Mouse (Mus musculus) erythroblast, embryonic 14.5 days (primary cell): Measurements from ENCODE around the gene Hdac7. TPM values are rescaled to one million over a fixed set of nuclear protein-coding genes. Genes with fewer than 3 reads are reported as not detected.

ENCODE experiments used
- H3K27me3 ChIP-seq: 2 replicates; pipeline ENCODE4 v1.6.1; 2012; ENCODE audit warnings: inconsistent platforms; ENCODE audit not compliant: control insufficient read depth
- H3K36me3 ChIP-seq: 2 replicates; pipeline ENCODE4 v1.6.1; 2012; ENCODE audit warnings: mild to moderate bottlenecking, inconsistent platforms; ENCODE audit not compliant: control insufficient read depth
- H3K4me1 ChIP-seq: 2 replicates; pipeline ENCODE4 v1.6.1; 2012; ENCODE audit warnings: inconsistent platforms; ENCODE audit not compliant: control insufficient read depth
- H3K4me3 ChIP-seq: replicated peaks from 2 replicates; pipeline ENCODE3; 2012; ENCODE audit warnings: moderate library complexity, mild to moderate bottlenecking, inconsistent platforms
- H3K9me3 ChIP-seq: 2 replicates; pipeline ENCODE4 v1.6.1; 2012; ENCODE audit warnings: low read length, inconsistent platforms, mixed read lengths; ENCODE audit not compliant: control insufficient read depth
- GATA1 ChIP-seq: IDR thresholded peaks from 2 replicates; pipeline ENCODE4 v1.6.1; 2012; ENCODE audit warnings: low read length, inconsistent platforms, mixed read lengths
- TAL1 ChIP-seq: IDR thresholded peaks from 3 replicates; pipeline ENCODE4 v1.6.1; 2012; ENCODE audit warnings: low read length, inconsistent platforms, mixed read lengths
- polyA plus RNA-seq: library from polyadenylated mRNA; stranded (reverse); fragments of >175 nt; gene quantifications from 2 replicates; pipeline ENCODE4 v1.2.3, GENCODE M21; 2012

Hdac7 gene
- polyA plus RNA-seq, 1 experiment, result 0.45 TPM

GRCm38 (mm10) chr15:97830788-97831241 is 13.5 kb downstream of the Hdac7 start:
- peaks cover 62% of the 10 kb centered on the region for H3K4me1 ChIP-seq

GRCm38 (mm10) chr15:97830253-97830787 is 14.0 kb downstream of the Hdac7 start:
- H3K4me1 ChIP-seq, result peaks cover 67% of the 10 kb centered on the region
- H3K9me3 ChIP-seq, result no peaks in the 10 kb centered on the region
- H3K4me3 ChIP-seq, result peak overlapping the region; percentile 67
- no peaks in the 10 kb centered on the region for H3K36me3 ChIP-seq
- H3K27me3 ChIP-seq, result peaks cover 44% of the 10 kb centered on the region
- no peak for TF ChIP-seq TAL1
- no peak for TF ChIP-seq GATA1

More at GRCm38 (mm10) chr15:97830788-97831241, 13.5 kb downstream of the Hdac7 start:
- TF ChIP-seq TAL1, result no peak
- peaks cover 44% of the 10 kb centered on the region for H3K27me3 ChIP-seq
- no peaks in the 10 kb centered on the region for H3K36me3 ChIP-seq
- H3K4me3 ChIP-seq, result peak overlapping the region; percentile 67
- no peaks in the 10 kb centered on the region for H3K9me3 ChIP-seq

- no peaks in the 10 kb centered on the region for H3K9me3 ChIP-seq
- H3K4me1 ChIP-seq, result peaks cover 74% of the 10 kb centered on the region
- TF ChIP-seq TAL1, result no peak
- no peak for TF ChIP-seq GATA1
- H3K36me3 ChIP-seq, result no peaks in the 10 kb centered on the region
- peaks cover 44% of the 10 kb centered on the region for H3K27me3 ChIP-seq
- no peak overlapping the region for H3K4me3 ChIP-seq
Observed at GRCm38 (mm10) chr15:97829432-97829831, 14.9 kb downstream of the Hdac7 start.

- Histone ChIP-seq H3K4me3 (no peak overlapping the region), H3K27me3 (peaks cover 44% of the 10 kb centered on the region), H3K9me3 (no peaks in the 10 kb centered on the region), H3K36me3 (no peaks in the 10 kb centered on the region), H3K4me1 (peaks cover 77% of the 10 kb centered on the region)
- TF ChIP-seq GATA1 (no peak), TAL1 (no peak)
Observed at GRCm38 (mm10) chr15:97828901-97829338, 15.4 kb downstream of the Hdac7 start.

GRCm38 (mm10) chr15:97828221-97828842 is 16.0 kb downstream of the Hdac7 start:
- H3K27me3 ChIP-seq, result peaks cover 38% of the 10 kb centered on the region
- H3K4me3 ChIP-seq, result no peak overlapping the region
- H3K9me3 ChIP-seq, result no peaks in the 10 kb centered on the region
- no peaks in the 10 kb centered on the region for H3K36me3 ChIP-seq
- TF ChIP-seq GATA1 (no peak), TAL1 (no peak)
- peaks cover 79% of the 10 kb centered on the region for H3K4me1 ChIP-seq

GRCm38 (mm10) chr15:97827401-97827800 is 16.9 kb downstream of the Hdac7 start:
- Histone ChIP-seq H3K4me3 (no peak overlapping the region), H3K9me3 (no peaks in the 10 kb centered on the region), H3K27me3 (peaks cover 29% of the 10 kb centered on the region), H3K36me3 (no peaks in the 10 kb centered on the region), H3K4me1 (peaks cover 80% of the 10 kb centered on the region)
- TF ChIP-seq TAL1 (no peak), GATA1 (no peak)

GRCm38 (mm10) chr15:97826588-97827261 is 17.6 kb downstream of the Hdac7 start:
- H3K27me3 ChIP-seq, result peaks cover 22% of the 10 kb centered on the region
- peaks cover 76% of the 10 kb centered on the region for H3K4me1 ChIP-seq
- H3K9me3 ChIP-seq, result no peaks in the 10 kb centered on the region
- no peak overlapping the region for H3K4me3 ChIP-seq
- no peaks in the 10 kb centered on the region for H3K36me3 ChIP-seq
- no peak for TF ChIP-seq TAL1
- TF ChIP-seq GATA1, result no peak

GRCm38 (mm10) chr15:97825941-97826587 is 18.2 kb downstream of the Hdac7 start:
- Histone ChIP-seq H3K4me1 (peaks cover 73% of the 10 kb centered on the region), H3K9me3 (no peaks in the 10 kb centered on the region), H3K27me3 (peaks cover 18% of the 10 kb centered on the region), H3K4me3 (peak overlapping the region; percentile 64), H3K36me3 (no peaks in the 10 kb centered on the region)
- TF ChIP-seq TAL1, result no peak
- no peak for TF ChIP-seq GATA1
